Mouse (Mus musculus): ENCODE results near the gene Zfp651.

Gene Zfp651

GRCm38 (mm10) chr9:121761787-121762186, 2.7 kb downstream of the Zfp651 start:
- in situ Hi-C loops (cut with MboI, MseI) = no loop called here

DNA sequence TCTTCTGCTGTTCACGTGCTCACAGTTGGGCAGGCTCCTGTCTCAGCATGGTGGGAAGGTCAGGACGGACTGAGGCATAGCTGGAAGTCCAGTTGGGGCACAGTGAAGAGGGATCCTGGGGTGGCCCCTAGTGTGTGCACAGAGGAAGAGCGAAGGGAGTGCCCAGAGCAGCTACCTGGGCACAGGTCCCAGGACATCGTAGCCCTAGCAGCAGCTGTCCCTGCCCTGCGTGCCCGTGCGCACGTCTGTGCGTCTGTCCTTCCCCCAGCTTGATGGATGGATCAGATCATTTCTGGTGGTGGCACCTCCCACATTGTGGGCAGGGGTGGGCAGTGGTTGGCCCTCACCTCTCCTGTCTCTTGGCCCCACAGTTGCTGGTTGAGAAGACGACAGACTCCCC, 3.1 kb downstream of the Zfp651 start:
- in situ Hi-C loops (cut with MboI, MseI) = no loop called here

GRCm38 (mm10) chr9:121762761-121763160, 3.6 kb downstream of the Zfp651 start:
- in situ Hi-C loops (cut with MboI, MseI) = no loop called here

DNA sequence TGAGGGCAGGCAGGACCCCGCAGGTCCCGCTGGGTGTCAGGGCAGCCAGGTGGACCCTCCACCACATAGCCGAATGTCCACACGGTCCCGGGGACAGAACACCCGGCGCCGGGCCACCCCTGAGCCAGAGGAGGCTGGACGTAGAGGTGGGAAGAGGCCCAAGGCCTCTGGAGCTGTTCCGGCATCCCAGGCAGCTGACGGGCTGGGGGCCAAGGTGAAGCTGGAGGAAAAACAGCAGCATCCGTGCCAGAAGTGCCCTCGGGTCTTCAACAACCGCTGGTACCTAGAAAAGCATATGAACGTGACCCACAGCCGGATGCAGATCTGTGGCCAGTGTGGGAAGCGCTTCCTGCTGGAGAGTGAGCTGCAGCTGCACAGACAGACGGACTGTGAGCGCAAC, 4.6 kb downstream of the Zfp651 start:
- in situ Hi-C loops (cut with MboI, MseI) = no loop called here

DNA sequence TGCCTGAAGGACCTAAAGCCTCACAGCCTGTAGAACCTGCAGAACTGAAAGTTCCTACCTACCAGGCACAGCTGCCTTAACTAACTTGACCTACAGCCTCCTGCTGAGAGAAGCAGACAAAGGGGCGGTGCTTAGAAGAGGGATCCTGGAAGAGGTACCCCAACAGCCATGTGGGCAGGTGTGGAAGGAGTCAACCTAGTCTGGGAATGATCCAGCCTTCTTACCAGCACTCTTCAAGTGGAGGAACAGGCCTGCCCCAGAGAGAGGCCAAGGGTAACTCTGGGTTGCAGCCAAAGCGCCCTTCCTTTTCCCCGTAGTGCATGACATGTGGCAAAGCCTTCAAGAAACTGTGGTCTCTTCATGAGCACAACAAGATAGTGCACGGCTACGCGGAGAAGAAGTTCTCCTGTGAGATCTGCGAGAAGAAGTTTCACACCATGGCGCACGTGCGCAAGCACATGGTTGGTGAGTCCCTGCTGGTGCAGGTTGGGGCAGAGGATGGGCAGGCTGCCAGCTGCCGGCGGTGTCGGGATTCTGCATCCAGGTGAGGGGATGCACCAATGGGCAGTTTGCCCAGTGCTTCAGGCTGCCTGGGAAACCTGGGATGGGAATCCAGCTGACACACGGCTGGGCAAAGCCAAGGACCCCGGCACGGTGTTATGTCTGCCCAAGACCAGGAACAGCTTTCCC, 6.2 kb downstream of the Zfp651 start:
- in situ Hi-C loops (cut with MboI, MseI) = no loop called here

- in situ Hi-C loops (cut with MboI, MseI) = no loop called here
Observed at GRCm38 (mm10) chr9:121772412-121772811, 13.3 kb downstream of the Zfp651 start.

DNA sequence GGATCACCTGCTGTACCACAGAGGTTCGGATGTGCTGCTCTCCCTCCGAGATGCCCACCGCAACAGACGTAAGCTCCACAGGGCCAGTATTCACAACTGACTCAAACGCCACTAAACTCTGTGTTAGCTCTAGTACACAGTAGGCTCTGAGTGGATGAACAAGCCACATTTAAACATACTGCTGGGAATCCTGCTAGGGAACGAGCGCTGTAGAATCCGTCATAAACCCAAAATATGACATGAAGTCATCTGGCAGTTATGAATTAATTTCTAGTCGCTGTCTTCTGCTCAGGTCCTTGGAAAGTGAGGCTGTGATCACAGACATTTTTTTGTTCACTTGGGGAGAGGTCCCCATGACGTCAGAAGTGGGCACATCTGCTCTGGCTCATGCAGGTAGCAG, 16.8 kb downstream of the Zfp651 start:
- in situ Hi-C loops (cut with MboI, MseI) = loop anchor here in 1 of 2 experiments (25.0 kb wide), 1 partner anchor 836 kb away; no protein-coding TSS in a partner anchor

DNA sequence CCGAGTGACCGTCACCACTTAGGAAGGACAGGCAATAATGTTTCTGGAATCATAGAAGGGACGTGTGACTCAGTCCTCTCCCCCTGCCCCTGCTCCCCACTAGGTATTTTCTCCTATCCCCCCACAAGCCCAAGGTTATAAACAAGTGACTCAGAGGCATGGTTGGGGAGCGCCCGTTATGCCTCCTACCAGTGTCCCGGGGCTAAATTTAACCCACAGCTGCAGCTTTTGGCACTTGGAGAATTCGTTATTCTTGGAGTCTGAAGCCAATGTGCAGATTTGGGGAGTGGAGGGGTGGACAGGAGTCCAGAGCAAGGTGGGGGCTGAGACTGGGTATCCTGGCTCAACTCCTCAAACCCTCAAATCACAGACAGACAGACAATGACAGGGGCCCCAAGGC, 17.4 kb downstream of the Zfp651 start:
- in situ Hi-C loops (cut with MboI, MseI) = loop anchor here in 1 of 2 experiments (25.0 kb wide), 1 partner anchor 836 kb away; no protein-coding TSS in a partner anchor

DNA sequence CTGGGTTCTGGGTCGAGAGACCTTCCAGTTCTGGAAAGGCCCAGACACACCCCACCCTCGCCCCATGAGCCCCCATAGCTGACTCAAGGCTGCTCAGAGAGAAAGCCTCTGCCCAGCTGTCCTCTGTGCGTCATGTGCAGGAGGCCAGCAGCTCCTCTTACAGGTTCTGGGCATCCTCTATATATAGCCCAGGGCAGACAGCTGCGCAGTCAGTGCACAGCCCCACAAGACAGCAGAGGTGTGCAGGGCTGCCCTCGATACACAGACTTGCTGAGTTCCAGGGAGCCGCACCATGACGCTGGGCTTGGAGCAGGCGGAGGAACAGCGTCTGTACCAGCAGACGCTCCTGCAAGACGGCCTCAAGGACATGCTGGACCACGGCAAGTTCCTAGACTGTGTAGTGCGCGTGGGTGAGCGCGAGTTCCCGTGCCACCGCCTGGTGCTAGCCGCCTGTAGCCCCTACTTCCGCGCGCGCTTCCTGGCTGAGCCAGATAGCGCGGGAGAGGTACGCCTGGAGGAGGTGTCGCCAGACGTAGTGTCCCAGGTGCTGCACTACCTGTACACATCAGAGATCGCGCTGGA, 18.4 kb downstream of the Zfp651 start, which contains the start of gene Klhl40:
Gene Klhl40 (plus strand): TSS at position 124 of the 582 bp plus-strand sequence.
- in situ Hi-C loops (cut with MboI, MseI) = loop anchor here in 1 of 2 experiments (25.0 kb wide), 1 partner anchor 835 kb away; no protein-coding TSS in a partner anchor

GRCm38 (mm10) chr9:121778066-121778624, 19.0 kb downstream of the Zfp651 start:
- in situ Hi-C loops (cut with MboI, MseI) = loop anchor here in 1 of 2 experiments (25.0 kb wide), 1 partner anchor 834 kb away; no protein-coding TSS in a partner anchor

- in situ Hi-C loops (cut with MboI, MseI) = loop anchor here in 1 of 2 experiments (5.0 to 25.0 kb wide), 2 partner anchors 38 to 828 kb away; no protein-coding TSS in a partner anchor
Observed at GRCm38 (mm10) chr9:121784801-121785200, 25.7 kb downstream of the Zfp651 start.

- in situ Hi-C loops (cut with MboI, MseI) = loop anchor here in 1 of 2 experiments (25.0 kb wide), 1 partner anchor 827 kb away; no protein-coding TSS in a partner anchor
Observed at GRCm38 (mm10) chr9:121785261-121785660, 26.1 kb downstream of the Zfp651 start.

DNA sequence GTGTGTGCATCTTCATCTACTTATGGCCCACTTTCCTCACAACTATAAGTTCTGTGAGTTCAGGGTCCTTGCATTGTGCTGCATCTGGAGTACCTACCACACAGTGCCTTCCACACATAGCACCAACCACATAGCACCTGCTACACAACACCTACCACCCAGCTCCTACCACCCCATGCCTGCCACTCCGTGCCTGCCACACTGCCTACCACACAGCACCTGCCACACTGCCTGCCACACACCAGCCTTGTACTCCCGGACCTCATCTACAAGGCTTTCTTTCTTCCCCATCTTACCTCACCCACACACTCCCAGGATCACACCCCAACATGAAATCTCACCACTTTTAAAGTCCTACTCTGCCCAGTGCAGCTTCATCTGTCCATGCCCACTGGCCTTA, 27.2 kb downstream of the Zfp651 start:
- in situ Hi-C loops (cut with MboI, MseI) = loop anchor here in 1 of 2 experiments (25.0 kb wide), 1 partner anchor 826 kb away; no protein-coding TSS in a partner anchor

DNA sequence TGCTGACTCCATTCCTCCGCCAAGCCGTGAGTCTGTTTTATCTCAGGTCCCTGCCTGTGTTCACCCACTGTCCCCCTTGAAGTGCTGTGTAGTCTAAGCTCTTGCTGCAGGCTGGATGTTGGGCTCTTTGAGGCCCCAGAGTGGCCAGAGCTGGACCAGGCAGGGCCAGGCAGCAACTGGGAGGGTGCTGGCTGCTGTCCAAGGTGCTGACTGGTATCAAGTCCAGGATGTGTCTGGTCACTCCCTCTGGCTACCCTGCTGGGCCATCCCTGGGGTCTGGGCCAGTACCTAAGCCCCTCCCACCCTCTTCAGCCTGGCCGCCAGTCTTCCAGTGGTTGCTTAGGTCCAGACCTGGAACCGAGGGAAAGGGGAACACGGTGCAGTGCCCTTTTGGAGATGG, 32.1 kb downstream of the Zfp651 start:
- in situ Hi-C loops (cut with MboI, MseI) = loop anchor here in 1 of 2 experiments (25.0 kb wide), 1 partner anchor 821 kb away; no protein-coding TSS in a partner anchor

DNA sequence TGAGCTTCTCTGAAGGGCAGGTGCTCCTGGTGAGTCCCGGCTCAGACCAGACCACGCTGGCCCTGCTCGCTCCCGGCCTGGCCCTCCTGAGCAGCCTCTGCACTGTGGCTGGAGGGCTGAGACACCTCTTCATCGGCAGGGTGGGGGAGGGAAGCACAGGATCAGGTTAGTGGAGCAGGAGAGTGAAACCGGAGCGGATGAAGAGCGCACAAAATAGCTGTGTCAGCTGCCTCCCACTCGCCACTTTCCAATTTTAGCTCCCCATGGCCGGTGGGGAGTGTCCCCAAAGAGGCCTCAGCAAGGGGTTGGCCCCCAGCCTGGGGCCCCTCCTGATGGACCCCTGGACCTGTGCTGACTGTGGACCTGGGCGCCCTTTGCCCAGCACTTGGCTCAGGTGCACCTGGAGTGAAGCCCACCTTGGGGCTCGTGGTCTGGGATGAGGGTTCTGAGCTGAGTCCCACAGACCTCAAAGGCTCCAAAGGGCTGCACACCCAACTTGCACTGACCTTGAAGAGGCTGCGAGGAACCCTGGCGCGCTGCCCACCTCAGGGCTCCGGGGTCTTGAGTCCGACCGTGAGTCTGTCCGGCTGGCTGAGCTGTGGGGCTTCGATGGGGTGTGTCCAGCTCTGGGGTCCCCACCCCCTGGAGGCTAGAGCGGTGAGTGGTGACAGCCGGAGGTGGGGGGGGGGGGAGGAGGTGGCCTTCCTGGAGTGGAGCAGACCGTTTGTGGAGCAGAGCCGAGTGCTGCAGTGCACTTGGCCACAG, 32.8 kb downstream of the Zfp651 start, which contains the start of gene Hhatl:
Gene Hhatl (minus strand): TSS at position 751 of the 765 bp plus-strand sequence.
- in situ Hi-C loops (cut with MboI, MseI) = loop anchor here in 1 of 2 experiments (25.0 kb wide), 1 partner anchor 820 kb away; no protein-coding TSS in a partner anchor

- in situ Hi-C loops (cut with MboI, MseI) = loop anchor here in 1 of 2 experiments (25.0 kb wide), 1 partner anchor 817 kb away; no protein-coding TSS in a partner anchor
Observed at GRCm38 (mm10) chr9:121794972-121795539, 35.9 kb downstream of the Zfp651 start.

DNA sequence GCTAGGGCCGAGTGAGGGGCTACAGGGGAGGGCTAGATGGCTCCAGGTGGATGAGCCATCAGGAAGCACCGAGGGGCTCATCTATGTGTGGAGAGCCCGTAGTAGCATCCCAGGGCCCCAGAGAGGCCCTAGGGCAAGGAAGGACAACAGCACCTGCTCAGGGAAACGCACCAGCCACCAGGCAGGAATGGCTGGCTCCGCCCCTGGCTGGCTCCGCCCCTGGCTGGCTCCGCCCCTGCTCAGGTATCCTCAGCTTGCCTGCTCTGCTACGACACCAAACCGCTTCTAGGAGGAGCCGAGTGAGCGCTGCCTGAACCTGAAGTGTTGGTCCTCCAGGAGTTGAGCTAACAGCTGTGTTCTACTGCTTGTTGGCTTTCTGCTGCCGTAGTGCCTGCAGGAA, 38.6 kb downstream of the Zfp651 start:
- in situ Hi-C loops (cut with MboI, MseI) = loop anchor here in 1 of 2 experiments (25.0 kb wide), 1 partner anchor 815 kb away; no protein-coding TSS in a partner anchor

DNA sequence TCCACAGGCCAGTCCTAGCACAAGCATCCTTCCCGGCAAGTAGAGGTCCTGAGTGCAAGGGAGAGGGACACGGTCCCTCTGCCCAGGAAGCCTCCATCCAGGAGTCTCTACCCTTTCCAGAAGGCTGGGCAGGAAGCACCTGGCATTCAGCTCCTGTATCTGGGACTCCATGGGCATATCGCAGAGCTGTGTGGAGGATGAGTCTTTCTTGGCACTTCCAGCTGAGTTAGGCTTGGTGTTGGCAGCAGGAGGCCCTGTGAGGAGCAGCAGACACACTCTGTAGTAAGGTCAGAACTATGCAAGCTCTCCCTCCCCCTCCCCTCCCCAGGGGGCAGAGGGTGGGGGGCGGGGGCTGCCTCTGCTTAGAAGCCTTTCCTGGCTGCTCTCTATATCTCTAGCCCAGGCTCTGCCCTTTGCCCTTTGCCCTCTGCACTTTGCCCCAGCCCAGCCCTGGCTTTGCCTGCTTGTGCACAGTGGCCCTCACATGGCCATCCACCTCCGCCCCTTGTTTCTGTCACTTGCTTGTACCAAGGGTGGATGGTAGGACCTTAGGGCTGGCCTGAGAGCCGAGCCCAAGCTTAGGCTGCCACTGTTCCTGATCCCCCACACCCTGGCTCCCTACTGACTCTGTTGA, 39.9 kb downstream of the Zfp651 start:
- in situ Hi-C loops (cut with MboI, MseI) = loop anchor here in 1 of 2 experiments (25.0 kb wide), 1 partner anchor 813 kb away; no protein-coding TSS in a partner anchor

DNA sequence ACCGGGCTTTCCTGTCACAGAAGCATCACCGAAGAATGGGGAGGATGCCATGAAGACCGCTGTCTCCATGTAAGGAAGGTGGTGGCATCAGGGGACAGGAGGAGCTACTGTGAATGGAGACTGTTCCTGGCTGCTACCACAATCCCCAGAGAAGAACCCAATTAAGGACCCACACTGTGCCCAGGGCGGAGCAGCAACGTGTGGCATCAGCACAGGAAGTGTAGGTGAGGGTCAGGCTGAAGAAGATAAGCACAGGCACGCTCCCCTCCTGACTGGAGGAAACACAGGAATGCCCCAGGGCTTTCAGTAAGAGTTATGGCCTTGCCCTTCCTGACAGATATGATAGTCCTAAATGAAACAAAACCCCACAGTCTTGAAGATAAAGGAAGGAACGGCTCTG, 43.6 kb downstream of the Zfp651 start:
- in situ Hi-C loops (cut with MboI, MseI) = no loop called here

- in situ Hi-C loops (cut with MboI, MseI) = no loop called here
Observed at GRCm38 (mm10) chr9:121807546-121807945, 48.4 kb downstream of the Zfp651 start.

All from T-helper 17 cell (primary cell).